Mouse (Mus musculus): ENCODE data around the gene Srek1ip1. TPM values are rescaled to one million over a fixed set of nuclear protein-coding genes. Genes with fewer than 3 reads are reported as not detected.

Gene Srek1ip1
- total RNA-seq, 2 experiments from 2014 or later = 14.7 to 15.8 TPM

- no peak for DNase-seq (ENCODE audit: low spot score in 2 of 2)
These were observed 45.3 kb downstream of the Srek1ip1 start for GRCm38 (mm10) chr13:104837628-104838027.

GRCm38 (mm10) chr13:104841937-104842336, 49.7 kb downstream of the Srek1ip1 start:
- no peak for DNase-seq (ENCODE audit: low spot score in 2 of 2)

GRCm38 (mm10) chr13:104843295-104844089, 51.2 kb downstream of the Srek1ip1 start:
- no peak for DNase-seq (ENCODE audit: low spot score in 2 of 2)

- DNase-seq (ENCODE audit: low spot score in 2 of 2) = no peak
These were observed 61.4 kb downstream of the Srek1ip1 start for GRCm38 (mm10) chr13:104853645-104854044.

GRCm38 (mm10) chr13:104863127-104863979, 71.1 kb downstream of the Srek1ip1 start, which contains the start of gene Shisal2b:
Shisal2b (minus strand) TSS chr13:104863893.
- peak in 1 of 2 experiments; percentile 28 for DNase-seq (ENCODE audit: low spot score in 2 of 2)

GRCm38 (mm10) chr13:104866726-104867125, 74.4 kb downstream of the Srek1ip1 start:
- no peak for DNase-seq (ENCODE audit: low spot score in 2 of 2)

GRCm38 (mm10) chr13:104869907-104870306, 77.6 kb downstream of the Srek1ip1 start:
- DNase-seq (ENCODE audit: low spot score in 2 of 2) = no peak

GRCm38 (mm10) chr13:104878508-104878907, 86.2 kb downstream of the Srek1ip1 start:
- DNase-seq (ENCODE audit: low spot score in 2 of 2) = no peak

GRCm38 (mm10) chr13:104883566-104884249, 91.4 kb downstream of the Srek1ip1 start:
- no peak for DNase-seq (ENCODE audit: low spot score in 2 of 2)

GRCm38 (mm10) chr13:104886308-104887032, 94.2 kb downstream of the Srek1ip1 start:
- no peak for DNase-seq (ENCODE audit: low spot score in 2 of 2)

Other genes starting within 250 kb of the Srek1ip1 start
- gene Cwc27, start 24.7 kb downstream of the Srek1ip1 start, total RNA-seq (2021) = 10 to 100 TPM; 20.1 to 22.6 TPM
- not detected for gene Shisal2b, start 71.4 kb downstream of the Srek1ip1 start, total RNA-seq (2021)

Measured in gastrocnemius, postnatal 4 days (tissue).